ENCODE assay signal across 8 mouse cellular contexts in genomic region chr7:127103960-127104359, GRCm38 (mm10). TPM values are rescaled to one million over a fixed set of nuclear protein-coding genes. Genes with fewer than 3 reads are reported as not detected.
DNase-seq lines count a peak whose midpoint lies in the region; ATAC-seq and TF ChIP-seq lines count a peak whose summit lies in the region.

No protein-coding gene starts in this region.

- no peaks in the 10 kb centered on the region for H3K27me3 ChIP-seq in embryonic facial prominence, embryonic 13.5 days
- H3K27me3 ChIP-seq in limb, embryonic 14.5 days (ENCODE audit: control insufficient read depth, insufficient read depth, low read length), result no peaks in the 10 kb centered on the region

- no peaks in the 10 kb centered on the region for H3K36me3 ChIP-seq in embryonic facial prominence, embryonic 13.5 days
- no peaks in the 10 kb centered on the region for H3K36me3 ChIP-seq in limb, embryonic 14.5 days (ENCODE audit: control insufficient read depth, insufficient read depth, low read length)

- intact Hi-C loops in left cerebral cortex, postnatal 25 days (cut with DNase I), result loop anchor here (2.0 to 5.0 kb wide), 3 partner anchors 62 to 117 kb away; partner anchors contain the start of genes Kif22, Pagr1a and Pagr1b

- DNase-seq in spleen, postnatal 36 days (ENCODE audit: low spot score in 2 of 2), result peak; percentile 52 to 58
- DNase-seq in spleen, adult 12 weeks (ENCODE audit: low spot score), result no peak
- DNase-seq in limb, embryonic 14.5 days (ENCODE audit: low spot score), result no peak
- DNase-seq in thymus, postnatal 36 days, result peak; percentile 52 to 67
- no peak for DNase-seq in urinary bladder, postnatal 10 days (ENCODE audit: low spot score)
- no peak for DNase-seq in layer of hippocampus, adult 9-10 months (ENCODE audit: low spot score)
- DNase-seq in left cerebral cortex, postnatal 25 days (ENCODE audit: low spot score in 2 of 2), result no peak

- H3K9ac ChIP-seq in embryonic facial prominence, embryonic 13.5 days, result no peak overlapping the region
- H3K9ac ChIP-seq in limb, embryonic 14.5 days (ENCODE audit: low read depth, low read length, severe bottlenecking), result peak overlapping the region; percentile 6; the same call in 1 of the 2 replicates

- H3K27ac ChIP-seq in embryonic facial prominence, embryonic 13.5 days, result peak overlapping the region; percentile 41; the same call in 1 of the 2 replicates
- no peak overlapping the region for H3K27ac ChIP-seq in limb, embryonic 14.5 days (replicated peaks; ENCODE audit: low read depth, low read length)

- H3K9me3 ChIP-seq in embryonic facial prominence, embryonic 13.5 days, result no peaks in the 10 kb centered on the region
- H3K9me3 ChIP-seq in limb, embryonic 14.5 days (ENCODE audit: control insufficient read depth, low read length), result no peaks in the 10 kb centered on the region

- no peak for ATAC-seq in embryonic facial prominence, embryonic 13.5 days (ENCODE audit: insufficient number of reproducible peaks, insufficient read depth, low FRiP score, low TSS enrichment, low read depth)
- no peak for ATAC-seq in limb, embryonic 14.5 days (ENCODE audit: low FRiP score, low read depth)

- 69% methylated on average over 6 of the region's 6 CpGs for WGBS in embryonic facial prominence, embryonic 13.5 days
- 68% methylated on average over 6 of the region's 6 CpGs for WGBS in limb, embryonic 14.5 days

- peaks cover 13% of the 10 kb centered on the region; the same call in 1 of the 2 replicates for H3K4me1 ChIP-seq in embryonic facial prominence, embryonic 13.5 days
- H3K4me1 ChIP-seq in limb, embryonic 14.5 days (ENCODE audit: control insufficient read depth, insufficient read depth, low read length), result no peaks in the 10 kb centered on the region

- no peak overlapping the region for H3K4me2 ChIP-seq in embryonic facial prominence, embryonic 13.5 days
- H3K4me2 ChIP-seq in limb, embryonic 14.5 days (replicated peaks; ENCODE audit: low read depth, low read length, severe bottlenecking), result no peak overlapping the region

- no peak overlapping the region for H3K4me3 ChIP-seq in embryonic facial prominence, embryonic 13.5 days
- no peak overlapping the region for H3K4me3 ChIP-seq in limb, embryonic 14.5 days (replicated peaks; ENCODE audit: low read length)

- no peak for TF ChIP-seq POLR2A in limb, embryonic 14.5 days (IDR thresholded peaks at IDR 0.05; ENCODE audit: borderline replicate concordance, extremely low read depth, insufficient read depth, insufficient read length)

RNA-seq across cellular contexts. Expression of gene AI467606, which starts 12.8 kb away (rescaled TPM):
- polyA plus RNA-seq in embryonic facial prominence, embryonic 13.5 days (2015; fragmentation: Nextera tagmentation; extraction: Ambion mirVana), result 1.8 and 2.0 TPM in 2 replicates
- polyA plus RNA-seq in limb, embryonic 14.5 days (2012; rRNA removed), result 5.6 and 7.1 TPM in 2 replicates
- polyA plus RNA-seq in limb, embryonic 14.5 days (2014; fragmentation: Nextera tagmentation; extraction: Ambion mirVana), result 4.9 and 5.3 TPM in 2 replicates
- 1 to 10 TPM; 1.2 to 1.4 TPM for total RNA-seq in left cerebral cortex, postnatal 25 days (2021)

RNA-seq across cellular contexts. Expression of gene Zg16, which starts 16.8 kb away (rescaled TPM):
- polyA plus RNA-seq in embryonic facial prominence, embryonic 13.5 days (2015; fragmentation: Nextera tagmentation; extraction: Ambion mirVana), result 15.5 TPM in 1 of 2 replicates, not detected in the other
- 0.45 TPM in 1 of 2 replicates, not detected in the other for polyA plus RNA-seq in limb, embryonic 14.5 days (2012; rRNA removed)
- not detected in 2 replicates for polyA plus RNA-seq in limb, embryonic 14.5 days (2014; fragmentation: Nextera tagmentation; extraction: Ambion mirVana)
- not detected for total RNA-seq in left cerebral cortex, postnatal 25 days (2021)

RNA-seq across cellular contexts. Expression of gene Qprt, which starts 18.1 kb away (rescaled TPM):
- 1.1 and 1.2 TPM in 2 replicates for polyA plus RNA-seq in embryonic facial prominence, embryonic 13.5 days (2015; fragmentation: Nextera tagmentation; extraction: Ambion mirVana)
- 6.0 and 6.5 TPM in 2 replicates for polyA plus RNA-seq in limb, embryonic 14.5 days (2012; rRNA removed)
- polyA plus RNA-seq in limb, embryonic 14.5 days (2014; fragmentation: Nextera tagmentation; extraction: Ambion mirVana), result 3.9 and 4.3 TPM in 2 replicates
- under 1 TPM in 1 of 2 experiments, not detected in 1; 0.55 TPM for total RNA-seq in left cerebral cortex, postnatal 25 days (2021)

RNA-seq across cellular contexts. Expression of gene Spn, which starts 33.7 kb away (rescaled TPM):
- polyA plus RNA-seq in embryonic facial prominence, embryonic 13.5 days (2015; fragmentation: Nextera tagmentation; extraction: Ambion mirVana), result 0.15 and 0.25 TPM in 2 replicates
- 0.73 and 0.87 TPM in 2 replicates for polyA plus RNA-seq in limb, embryonic 14.5 days (2012; rRNA removed)
- 0.37 and 0.44 TPM in 2 replicates for polyA plus RNA-seq in limb, embryonic 14.5 days (2014; fragmentation: Nextera tagmentation; extraction: Ambion mirVana)
- under 1 TPM; 0.09 to 0.14 TPM for total RNA-seq in left cerebral cortex, postnatal 25 days (2021)

Comparison
In these comparisons a context has a peak if more than half of its experiments do, and no peak if none do; other contexts are left out.
1. DNase-seq: peak in spleen, postnatal 36 days (2 of 2) and thymus, postnatal 36 days (2 of 2); none in spleen, adult 12 weeks (single experiment), limb, embryonic 14.5 days (single experiment), urinary bladder, postnatal 10 days (single experiment), layer of hippocampus, adult 9-10 months (single experiment) and left cerebral cortex, postnatal 25 days (0 of 2).